Mouse (Mus musculus) ES-E14 (cell line): ENCODE measurements around the gene Vmn2r78. TPM values are rescaled to one million over a fixed set of nuclear protein-coding genes. Genes with fewer than 3 reads are reported as not detected.
"Not testable (repeated sequence)": the region's sequence is repeated elsewhere in the genome, so short reads cannot be mapped to it uniquely, and the experiment has no call there.

Experiments used
- DNase-seq: peaks from one replicate; pipeline ENCODE4 v3.0.0-alpha.2; 2013; ENCODE audit warnings: low read depth, low spot score
- H3K27ac ChIP-seq: 2 replicates; pipeline ENCODE4 v1.5.1; 2012; ENCODE audit warnings: low read depth, mild to moderate bottlenecking, low read length, moderate library complexity, mixed read lengths; ENCODE audit not compliant: poor library complexity, insufficient read depth, severe bottlenecking
- H3K36me3 ChIP-seq: 2 replicates; pipeline ENCODE4 v1.6.1; 2012; ENCODE audit warnings: mild to moderate bottlenecking, low read length, moderate library complexity, mixed read lengths; ENCODE audit not compliant: control insufficient read depth, poor library complexity, insufficient read depth, severe bottlenecking
- H3K4me1 ChIP-seq, 2 experiments: fragments of 150-350 bp in 1 of 2; sonication (generic) in 1 of 2; 2 replicates each; pipeline ENCODE4 v1.6.1; 2012; ENCODE audit warnings: low read length in 2 of 2, mild to moderate bottlenecking in 1 of 2, mixed read lengths in 1 of 2; ENCODE audit not compliant: control insufficient read depth in 2 of 2, insufficient read depth in 2 of 2, poor library complexity in 1 of 2
- H3K4me3 ChIP-seq, 2 experiments: fragments of 150-350 bp in 1 of 2; sonication (generic) in 1 of 2; 2 replicates each; pipeline ENCODE4 v1.5.1; 2012; ENCODE audit warnings: low read length in 2 of 2, low read depth in 1 of 2, mild to moderate bottlenecking in 1 of 2, mixed read lengths in 1 of 2; ENCODE audit not compliant: insufficient read depth in 1 of 2, poor library complexity in 1 of 2, severe bottlenecking in 1 of 2
- H3K9ac ChIP-seq: 2 replicates; pipeline ENCODE4 v1.6.1; 2012; ENCODE audit warnings: low read depth, mild to moderate bottlenecking, low read length, mixed read lengths; ENCODE audit not compliant: poor library complexity, insufficient read depth, severe bottlenecking
- H3K9me3 ChIP-seq: fragments of 150-350 bp; sonication (generic); 2 replicates; pipeline ENCODE4 v1.6.1; 2012; ENCODE audit warnings: low read depth, mild to moderate bottlenecking, low read length; ENCODE audit not compliant: control insufficient read depth, insufficient read depth
- CHD2 ChIP-seq: IDR thresholded peaks from 2 replicates; pipeline ENCODE4 v1.6.1; 2014; ENCODE audit warnings: mild to moderate bottlenecking, low read depth, low read length, inconsistent platforms
- HCFC1 ChIP-seq: IDR thresholded peaks from 2 replicates; pipeline ENCODE4 v1.6.1; 2012; ENCODE audit warnings: low read length, inconsistent platforms, borderline replicate concordance; ENCODE audit not compliant: insufficient read depth
- MAFK ChIP-seq: IDR thresholded peaks from 2 replicates; pipeline ENCODE4 v1.6.1; 2014; ENCODE audit warnings: mild to moderate bottlenecking, low read depth, low read length, inconsistent platforms; ENCODE audit not compliant: insufficient read depth
- ZC3H11A ChIP-seq: IDR thresholded peaks from 2 replicates; pipeline ENCODE4 v1.6.1; 2012; ENCODE audit warnings: low read depth, mild to moderate bottlenecking, inconsistent platforms, low read length, borderline replicate concordance
- ZNF384 ChIP-seq: IDR thresholded peaks from 2 replicates; pipeline ENCODE4 v1.6.1; 2012; ENCODE audit warnings: low read depth, low read length, inconsistent platforms
- in situ Hi-C, 2 experiments: fragments of 600-800 bp; cut with MboI; formaldehyde crosslinking; loops; one replicate each; pipeline ENCODE4 v1.15.1; 2025; ENCODE audit warnings: low sequenced_read_pairs in 2 of 2, inconsistent platforms in 1 of 2; ENCODE audit not compliant: unreplicated experiment in 2 of 2
- total RNA-seq: library from RNA; depleted of rRNA; stranded (reverse); fragments of 300-350 nt; gene quantifications from 2 replicates; pipeline ENCODE4 v1.2.3, GENCODE M21; 2012; rRNA removed

The Vmn2r78 gene
- total RNA-seq: 0.09 TPM in 1 of 2 replicates, not detected in the other

DNA sequence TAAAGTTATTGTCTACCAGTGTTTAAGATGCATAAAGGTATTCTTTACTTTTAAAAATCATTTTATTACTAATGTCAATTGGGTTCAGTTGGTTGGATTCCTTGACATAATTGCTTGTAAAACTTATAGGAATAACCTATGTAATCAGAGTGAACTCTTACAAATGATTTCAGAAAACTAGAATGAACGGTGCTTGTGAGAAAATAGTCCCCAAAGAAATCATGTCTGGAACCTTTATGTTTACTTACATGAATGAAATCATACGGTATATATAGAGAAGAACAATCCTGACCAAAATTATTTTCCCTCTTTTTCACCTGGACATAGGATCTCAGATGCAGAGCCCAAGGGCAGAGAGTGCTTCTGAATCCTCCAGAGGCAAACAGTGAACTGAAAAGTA lies at the start of gene Vmn2r78:
Vmn2r78 (plus strand) TSS at position 301 of the 400 bp plus-strand sequence.
- H3K36me3 ChIP-seq, DNase-seq, in situ Hi-C loops, H3K9me3 ChIP-seq, H3K27ac ChIP-seq, H3K4me1 ChIP-seq, H3K4me3 ChIP-seq, H3K9ac ChIP-seq: not testable (repeated sequence)

DNA sequence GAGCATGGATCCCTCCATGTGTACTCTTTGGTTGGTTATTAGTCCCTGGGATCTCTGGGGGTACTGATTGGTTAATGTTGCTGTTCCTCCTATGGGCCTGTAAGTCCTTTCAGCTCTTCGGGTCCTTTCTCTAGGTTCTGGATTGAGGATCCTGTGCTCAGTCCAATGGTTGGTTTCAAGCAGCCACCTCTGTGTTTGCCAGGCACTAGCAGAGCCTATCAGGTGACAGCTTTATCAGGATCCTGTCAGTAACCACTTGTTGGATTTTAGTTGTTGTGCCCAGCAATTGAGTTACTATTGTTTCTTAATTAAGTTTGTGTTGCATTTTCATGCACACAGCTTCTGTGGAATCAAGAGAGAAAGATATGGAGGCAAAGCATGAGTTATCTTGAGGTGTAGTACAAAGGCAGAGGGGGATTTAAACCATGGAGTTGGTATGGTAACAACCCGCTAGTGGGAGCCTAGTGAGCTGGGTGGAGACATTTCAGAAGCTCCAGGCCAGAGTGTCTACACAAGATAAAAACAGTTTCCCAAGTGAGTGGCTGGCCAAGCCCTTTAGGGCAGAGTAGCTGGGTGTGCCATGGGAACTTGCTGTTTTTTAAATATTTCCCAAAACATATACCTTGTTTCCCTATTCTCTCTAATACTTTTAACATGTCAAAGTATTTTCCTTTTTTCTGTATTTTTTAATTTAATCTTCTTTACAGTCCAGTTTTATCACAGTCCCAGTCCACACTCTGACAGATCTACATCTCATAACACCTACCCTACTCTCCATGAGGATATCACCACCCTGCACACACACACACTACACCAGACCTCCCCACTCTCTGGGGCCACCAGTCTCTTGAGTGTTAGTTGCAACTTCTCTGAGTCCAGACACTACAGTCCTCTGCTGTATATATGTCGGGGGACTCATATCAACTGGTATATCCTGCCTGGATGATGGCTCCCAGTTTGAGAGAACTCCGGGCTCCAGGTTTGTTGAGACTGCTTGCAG lies 25.1 kb upstream of the Vmn2r78 start:
- H3K9me3 ChIP-seq: no peaks in the 10 kb centered on the region
- in situ Hi-C loops: no loop called here
- TF ChIP-seq ZC3H11A (no peak), MAFK (no peak), HCFC1 (no peak), ZNF384 (no peak), CHD2 (no peak)
- no peak for DNase-seq
- H3K36me3 ChIP-seq: no peaks in the 10 kb centered on the region
- H3K4me3 ChIP-seq: no peak overlapping the region
- H3K9ac ChIP-seq: no peak overlapping the region
- H3K27ac ChIP-seq: no peak overlapping the region
- no peaks in the 10 kb centered on the region; a peak in 1 of 4 replicates for H3K4me1 ChIP-seq

DNA sequence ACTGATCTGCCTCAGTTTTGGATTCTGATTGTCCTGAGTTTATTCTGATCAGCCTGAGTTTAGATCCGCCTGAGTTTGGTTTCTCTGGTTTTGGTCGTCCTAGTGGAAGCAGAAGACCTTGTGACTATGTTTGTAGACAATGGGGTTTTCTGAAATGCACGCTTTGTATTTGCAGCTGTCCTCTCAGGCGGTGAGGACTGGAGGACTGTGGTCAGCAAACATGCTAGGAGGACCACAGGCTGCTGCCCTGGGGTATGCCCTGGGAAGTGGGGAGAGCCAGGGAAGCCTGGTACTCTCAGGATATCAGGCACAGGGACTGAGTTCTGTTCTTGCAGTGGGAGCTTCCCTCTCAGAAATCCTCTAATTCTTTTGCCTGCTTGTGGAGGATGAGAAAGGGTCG lies 22.4 kb downstream of the Vmn2r78 start:
- Histone ChIP-seq H3K4me1 (no peaks in the 10 kb centered on the region), H3K4me3 (no peak overlapping the region), H3K27ac (no peak overlapping the region), H3K36me3 (no peaks in the 10 kb centered on the region), H3K9me3 (no peaks in the 10 kb centered on the region), H3K9ac (no peak overlapping the region)
- DNase-seq: no peak
- no peak for TF ChIP-seq ZNF384
- in situ Hi-C loops: no loop called here

DNA sequence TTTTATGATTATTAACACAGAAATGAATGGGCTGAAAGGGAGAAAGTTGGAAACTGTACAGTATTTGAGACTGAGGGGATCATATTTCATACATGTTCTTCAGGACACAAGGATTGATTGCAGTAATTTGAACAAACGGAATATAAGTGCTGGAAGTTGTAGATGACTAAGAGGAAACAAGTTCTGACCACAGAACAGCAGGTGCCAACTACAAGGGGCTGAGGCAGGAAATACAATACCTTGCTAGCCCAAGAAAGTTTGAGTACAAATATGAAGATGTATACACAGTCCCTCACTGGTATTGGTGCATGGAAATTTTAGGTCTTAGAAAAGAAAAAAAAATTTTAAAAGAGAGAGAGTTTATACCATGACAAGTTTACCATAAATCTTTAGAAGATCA lies 79.8 kb downstream of the Vmn2r78 start:
- Histone ChIP-seq H3K36me3 (no peaks in the 10 kb centered on the region), H3K27ac (no peak overlapping the region), H3K9me3 (no peaks in the 10 kb centered on the region), H3K9ac (no peak overlapping the region), H3K4me1 (no peaks in the 10 kb centered on the region), H3K4me3 (no peak overlapping the region)
- in situ Hi-C loops: no loop called here
- TF ChIP-seq MAFK: no peak
- no peak for TF ChIP-seq HCFC1
- no peak for TF ChIP-seq ZNF384
- no peak for TF ChIP-seq CHD2
- no peak for TF ChIP-seq ZC3H11A
- no peak for DNase-seq

DNA sequence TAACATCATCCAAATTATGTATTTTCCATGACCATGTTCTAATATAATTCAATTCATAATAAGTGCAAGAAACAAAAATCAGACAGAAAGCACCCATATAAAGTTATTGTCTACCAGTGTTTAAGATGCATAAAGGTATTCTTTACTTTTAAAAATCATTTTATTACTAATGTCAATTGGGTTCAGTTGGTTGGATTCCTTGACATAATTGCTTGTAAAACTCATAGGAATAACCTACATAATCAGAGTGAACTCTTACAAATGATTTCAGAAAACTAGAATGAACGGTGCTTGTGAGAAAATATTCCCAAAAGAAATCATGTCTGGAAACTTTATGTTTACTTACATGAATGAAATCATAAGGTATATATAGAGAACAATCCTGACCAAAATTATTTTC lies 80.9 kb downstream of the Vmn2r78 start, which contains the start of gene Vmn2r79:
Vmn2r79 (plus strand) TSS at position 301 of the 400 bp plus-strand sequence.
- in situ Hi-C loops, H3K36me3 ChIP-seq, H3K27ac ChIP-seq, H3K4me3 ChIP-seq, H3K9ac ChIP-seq, H3K4me1 ChIP-seq, H3K9me3 ChIP-seq, DNase-seq: not testable (repeated sequence)

Other genes starting within 250 kb of the Vmn2r78 start
- not detected in 2 replicates for gene Olfr292, start 226.8 kb upstream of the Vmn2r78 start, total RNA-seq
- gene Folh1, start 139.2 kb upstream of the Vmn2r78 start, total RNA-seq: 0.45 and 0.69 TPM in 2 replicates
- not detected in 2 replicates for gene Vmn2r77, start 120.1 kb upstream of the Vmn2r78 start, total RNA-seq
- 0.13 TPM in 1 of 2 replicates, not detected in the other for gene Vmn2r79, start 81.0 kb downstream of the Vmn2r78 start, total RNA-seq